Mouse (Mus musculus) bone marrow macrophage, adult 2 months (primary cell): ENCODE measurements around the gene Qprt.

Source experiments
- CTCF ChIP-seq: IDR thresholded peaks from 2 replicates; pipeline ENCODE4 v1.5.1; 2012; ENCODE audit warnings: low read depth, mild to moderate bottlenecking, low read length, moderate library complexity
- POLR2A ChIP-seq: IDR thresholded peaks from 2 replicates; pipeline ENCODE4 v1.6.1; 2012; ENCODE audit warnings: mild to moderate bottlenecking, low read depth, low read length, borderline replicate concordance

DNA sequence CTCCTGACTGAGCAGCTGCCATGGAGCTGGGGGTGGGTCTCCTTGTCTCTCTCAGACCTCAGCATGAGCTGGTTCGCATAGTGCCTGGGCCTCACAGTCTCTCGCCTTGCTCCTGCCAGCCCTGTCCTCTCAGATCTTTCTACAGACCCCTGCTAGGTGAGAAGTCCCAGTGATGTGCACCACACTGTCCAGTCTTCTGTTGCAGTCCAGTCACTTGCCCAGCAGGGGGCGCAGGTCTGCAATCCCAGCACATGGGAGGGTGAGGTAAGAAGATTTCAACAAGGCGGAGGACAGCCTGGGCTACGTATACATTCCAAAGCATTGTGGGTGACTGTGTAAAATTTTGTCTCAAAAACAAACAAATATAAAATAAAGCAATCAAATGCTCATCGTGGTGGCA, 10.6 kb downstream of the Qprt start:
- no peak for TF ChIP-seq POLR2A
- peak; percentile 54 for TF ChIP-seq CTCF
